Mouse (Mus musculus) liver, embryonic 14.5 days (tissue): ENCODE measurements around the gene Ppp1r1a.

Experiments
- CTCF ChIP-seq: IDR thresholded peaks from 2 replicates; pipeline ENCODE4 v1.5.1; 2016; ENCODE audit warnings: antibody characterized with exemption, low read depth, control low read depth
- EP300 ChIP-seq: IDR thresholded peaks from 2 replicates; pipeline ENCODE4 v1.6.1; 2016; ENCODE audit warnings: antibody characterized with exemption, low read depth

GRCm38 (mm10) chr15:103518600-103519385 lies 19.0 kb downstream of the Ppp1r1a start:
- TF ChIP-seq CTCF (no peak), EP300 (no peak)
